Mouse (Mus musculus): ENCODE results near the gene Nxph1. TPM values are rescaled to one million over a fixed set of nuclear protein-coding genes. Genes with fewer than 3 reads are reported as not detected.
A peak's percentile ranks its signal among the peaks of the same experiment; 100 is the strongest.

The Nxph1 gene
- polyA plus RNA-seq, 1 experiment, result 0.11 TPM

GRCm38 (mm10) chr6:9027146-9027545 lies 78.9 kb downstream of the Nxph1 start:
- Histone ChIP-seq H3K4me3 (ENCODE audit: insufficient read depth, low read depth, low read length) (no peak overlapping the region), H3K4me1 (ENCODE audit: control insufficient read depth, insufficient read depth, low read length) (no peaks in the 10 kb centered on the region), H3K27me3 (replicated peaks; ENCODE audit: control insufficient read depth, insufficient read depth, low read length) (no peaks in the 10 kb centered on the region), H3K27ac (ENCODE audit: insufficient read depth, low read depth, low read length) (no peak overlapping the region), H3K36me3 (ENCODE audit: control insufficient read depth, insufficient read depth, low read length) (no peaks in the 10 kb centered on the region)
- no peak for DNase-seq
- TF ChIP-seq CTCF (conservative IDR thresholded peaks at IDR 0.05; ENCODE audit: insufficient read depth, insufficient read length, low read depth, low read length) (no peak), POLR2A (IDR thresholded peaks at IDR 0.05; ENCODE audit: low read depth, low read length) (no peak)
- 58% methylated on average over 4 of the region's 4 CpGs for WGBS

GRCm38 (mm10) chr6:9028501-9028900 lies 80.3 kb downstream of the Nxph1 start:
- Histone ChIP-seq H3K27ac (ENCODE audit: insufficient read depth, low read depth, low read length) (no peak overlapping the region), H3K4me1 (ENCODE audit: control insufficient read depth, insufficient read depth, low read length) (no peaks in the 10 kb centered on the region), H3K4me3 (ENCODE audit: insufficient read depth, low read depth, low read length) (no peak overlapping the region), H3K36me3 (ENCODE audit: control insufficient read depth, insufficient read depth, low read length) (no peaks in the 10 kb centered on the region), H3K27me3 (replicated peaks; ENCODE audit: control insufficient read depth, insufficient read depth, low read length) (no peaks in the 10 kb centered on the region)
- TF ChIP-seq POLR2A (IDR thresholded peaks at IDR 0.05; ENCODE audit: low read depth, low read length) (no peak), CTCF (conservative IDR thresholded peaks at IDR 0.05; ENCODE audit: insufficient read depth, insufficient read length, low read depth, low read length) (no peak)
- 50% methylated on average over 1 of the region's 1 CpGs for WGBS
- DNase-seq, result no peak

GRCm38 (mm10) chr6:9039286-9039685 lies 91.1 kb downstream of the Nxph1 start:
- Histone ChIP-seq H3K36me3 (ENCODE audit: control insufficient read depth, insufficient read depth, low read length) (no peaks in the 10 kb centered on the region), H3K27ac (ENCODE audit: insufficient read depth, low read depth, low read length) (no peak overlapping the region), H3K4me3 (ENCODE audit: insufficient read depth, low read depth, low read length) (no peak overlapping the region), H3K4me1 (ENCODE audit: control insufficient read depth, insufficient read depth, low read length) (no peaks in the 10 kb centered on the region), H3K27me3 (replicated peaks; ENCODE audit: control insufficient read depth, insufficient read depth, low read length) (no peaks in the 10 kb centered on the region)
- WGBS, result 95% methylated on average over 1 of the region's 1 CpGs
- no peak for DNase-seq
- TF ChIP-seq CTCF (conservative IDR thresholded peaks at IDR 0.05; ENCODE audit: insufficient read depth, insufficient read length, low read depth, low read length), result no peak
- TF ChIP-seq POLR2A (IDR thresholded peaks at IDR 0.05; ENCODE audit: low read depth, low read length), result no peak

GRCm38 (mm10) chr6:9040991-9041390 lies 92.8 kb downstream of the Nxph1 start:
- Histone ChIP-seq H3K4me3 (ENCODE audit: insufficient read depth, low read depth, low read length) (no peak overlapping the region), H3K36me3 (ENCODE audit: control insufficient read depth, insufficient read depth, low read length) (no peaks in the 10 kb centered on the region), H3K27ac (ENCODE audit: insufficient read depth, low read depth, low read length) (no peak overlapping the region), H3K4me1 (ENCODE audit: control insufficient read depth, insufficient read depth, low read length) (no peaks in the 10 kb centered on the region), H3K27me3 (replicated peaks; ENCODE audit: control insufficient read depth, insufficient read depth, low read length) (no peaks in the 10 kb centered on the region)
- no peak for TF ChIP-seq CTCF (conservative IDR thresholded peaks at IDR 0.05; ENCODE audit: insufficient read depth, insufficient read length, low read depth, low read length)
- TF ChIP-seq POLR2A (IDR thresholded peaks at IDR 0.05; ENCODE audit: low read depth, low read length), result no peak
- 80% methylated on average over 3 of the region's 3 CpGs for WGBS
- no peak for DNase-seq

GRCm38 (mm10) chr6:9042391-9042790 lies 94.2 kb downstream of the Nxph1 start:
- WGBS, result 22% methylated on average over 1 of the region's 1 CpGs
- Histone ChIP-seq H3K27me3 (replicated peaks; ENCODE audit: control insufficient read depth, insufficient read depth, low read length) (no peaks in the 10 kb centered on the region), H3K36me3 (ENCODE audit: control insufficient read depth, insufficient read depth, low read length) (no peaks in the 10 kb centered on the region), H3K27ac (ENCODE audit: insufficient read depth, low read depth, low read length) (no peak overlapping the region), H3K4me1 (ENCODE audit: control insufficient read depth, insufficient read depth, low read length) (no peaks in the 10 kb centered on the region), H3K4me3 (ENCODE audit: insufficient read depth, low read depth, low read length) (no peak overlapping the region)
- TF ChIP-seq CTCF (conservative IDR thresholded peaks at IDR 0.05; ENCODE audit: insufficient read depth, insufficient read length, low read depth, low read length) (no peak), POLR2A (IDR thresholded peaks at IDR 0.05; ENCODE audit: low read depth, low read length) (no peak)
- no peak for DNase-seq

GRCm38 (mm10) chr6:9046815-9047214 lies 98.6 kb downstream of the Nxph1 start:
- no peak for TF ChIP-seq CTCF (conservative IDR thresholded peaks at IDR 0.05; ENCODE audit: insufficient read depth, insufficient read length, low read depth, low read length)
- no peak for TF ChIP-seq POLR2A (IDR thresholded peaks at IDR 0.05; ENCODE audit: low read depth, low read length)
- DNase-seq, result no peak
- WGBS, result 28% methylated on average over 2 of the region's 2 CpGs
- Histone ChIP-seq H3K4me1 (ENCODE audit: control insufficient read depth, insufficient read depth, low read length) (no peaks in the 10 kb centered on the region), H3K27me3 (replicated peaks; ENCODE audit: control insufficient read depth, insufficient read depth, low read length) (no peaks in the 10 kb centered on the region), H3K36me3 (ENCODE audit: control insufficient read depth, insufficient read depth, low read length) (no peaks in the 10 kb centered on the region), H3K4me3 (ENCODE audit: insufficient read depth, low read depth, low read length) (no peak overlapping the region), H3K27ac (ENCODE audit: insufficient read depth, low read depth, low read length) (no peak overlapping the region)

- WGBS, result 50% methylated on average over 4 of the region's 4 CpGs
- TF ChIP-seq CTCF (conservative IDR thresholded peaks at IDR 0.05; ENCODE audit: insufficient read depth, insufficient read length, low read depth, low read length) (no peak), POLR2A (IDR thresholded peaks at IDR 0.05; ENCODE audit: low read depth, low read length) (no peak)
- no peak overlapping the region for H3K4me3 ChIP-seq (ENCODE audit: insufficient read depth, low read depth, low read length)
- peak; percentile 64 for DNase-seq
- peak overlapping the region; percentile 96 for H3K27ac ChIP-seq (ENCODE audit: insufficient read depth, low read depth, low read length)
- H3K4me1 ChIP-seq (ENCODE audit: control insufficient read depth, insufficient read depth, low read length), result peaks cover 9% of the 10 kb centered on the region; the same call in 1 of the 2 replicates
- H3K36me3 ChIP-seq (ENCODE audit: control insufficient read depth, insufficient read depth, low read length), result no peaks in the 10 kb centered on the region
- H3K27me3 ChIP-seq (replicated peaks; ENCODE audit: control insufficient read depth, insufficient read depth, low read length), result no peaks in the 10 kb centered on the region
Observed at GRCm38 (mm10) chr6:9061261-9062105, 113.3 kb downstream of the Nxph1 start.
